Mouse (Mus musculus) erythroid progenitor cell, adult 5-6 weeks (primary cell): ENCODE data around the gene Prr19. TPM values are rescaled to one million over a fixed set of nuclear protein-coding genes. Genes with fewer than 3 reads are reported as not detected.
A peak's percentile ranks its signal among the peaks of the same experiment; 100 is the strongest.

Source experiments
- ATAC-seq: replicated peaks from 2 replicates; pipeline ENCODE4 v1.8.0; 2016; ENCODE audit warnings: moderate number of reproducible peaks, mild to moderate bottlenecking, moderate TSS enrichment, inconsistent platforms; ENCODE audit not compliant: poor library complexity, low FRiP score, severe bottlenecking
- total RNA-seq, 2 experiments: library from RNA; stranded (forward) in 1 of 2; stranded (reverse) in 1 of 2; fragments of 150-400 nt in 1 of 2; fragments of 186-747, 209-891 nt in 1 of 2; gene quantifications; 2 replicates each; pipeline versions ENCODE4 v1.2.3 to v1.2.4; 2015 to 2017; ENCODE audit warnings: low replicate concordance in 2 of 2

The Prr19 gene
- total RNA-seq, 2 experiments from 2014 or later = not detected

DNA sequence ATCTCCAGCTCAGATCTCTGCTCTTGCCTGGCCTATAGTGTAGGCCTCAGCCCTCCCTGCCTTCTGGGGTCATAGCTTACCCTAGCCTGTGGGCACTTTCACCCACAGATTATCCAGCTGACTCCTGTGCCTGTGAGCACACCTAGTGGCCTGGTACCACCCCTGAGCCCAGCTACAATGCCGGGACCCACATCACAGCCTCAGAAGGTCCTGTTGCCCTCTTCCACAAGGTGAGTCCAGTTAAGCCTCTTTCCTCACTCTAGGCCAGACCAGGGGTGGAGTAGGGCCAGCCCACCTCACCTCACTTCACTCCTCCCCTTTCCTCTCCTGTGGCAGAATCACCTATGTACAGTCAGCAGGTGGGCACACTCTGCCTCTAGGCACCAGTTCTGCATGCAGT lies 10.7 kb upstream of the Prr19 start:
- ATAC-seq = no peak

- ATAC-seq = no peak
Observed at GRCm38 (mm10) chr7:25290911-25291310, 10.3 kb upstream of the Prr19 start.

- no peak for ATAC-seq
Observed at GRCm38 (mm10) chr7:25292107-25292506, 9.1 kb upstream of the Prr19 start.

DNA sequence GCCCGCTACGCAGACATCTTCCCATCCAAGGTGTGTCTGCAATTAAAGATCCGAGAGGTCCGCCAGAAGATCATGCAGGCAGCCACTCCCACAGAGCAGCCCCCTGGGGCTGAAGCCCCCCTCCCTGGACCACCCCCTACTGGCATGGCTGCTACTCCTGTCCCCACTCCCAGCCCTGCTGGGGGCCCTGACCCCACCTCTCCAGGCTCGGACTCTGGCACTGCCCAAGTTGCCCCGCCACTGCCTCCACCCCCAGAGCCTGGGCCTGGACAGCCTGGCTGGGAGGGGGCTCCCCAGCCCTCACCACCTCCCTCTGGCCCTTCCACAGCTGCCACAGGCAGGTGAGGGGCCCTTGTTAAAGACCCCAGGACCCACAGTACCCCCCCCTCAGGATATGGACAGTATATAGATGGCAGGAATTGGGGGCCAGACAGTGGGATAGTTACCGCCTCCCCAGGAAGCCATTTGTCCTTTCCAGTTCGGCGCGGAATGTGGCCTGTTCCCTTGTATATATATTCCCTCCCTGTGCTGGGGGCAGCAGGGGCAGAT lies 7.9 kb upstream of the Prr19 start:
- no peak for ATAC-seq

DNA sequence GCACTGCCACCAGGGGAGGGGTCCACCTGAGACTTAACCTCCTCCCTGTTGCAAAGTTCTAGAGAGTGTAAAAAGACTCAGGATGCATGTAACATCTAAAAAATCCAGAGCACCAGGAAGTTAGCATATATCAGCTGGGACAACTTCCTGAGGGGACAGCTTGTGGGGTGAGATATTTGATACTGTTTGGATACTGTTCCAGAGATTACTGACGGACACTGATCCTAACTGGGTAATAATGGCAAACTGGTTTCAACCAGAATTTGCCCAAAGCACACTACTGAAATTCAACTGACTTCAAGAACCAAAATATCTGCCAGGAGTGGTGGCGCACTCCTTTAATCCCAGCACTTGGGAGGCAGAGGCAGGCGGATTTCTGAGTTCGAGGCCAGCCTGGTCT lies 6.7 kb upstream of the Prr19 start:
- no peak for ATAC-seq

DNA sequence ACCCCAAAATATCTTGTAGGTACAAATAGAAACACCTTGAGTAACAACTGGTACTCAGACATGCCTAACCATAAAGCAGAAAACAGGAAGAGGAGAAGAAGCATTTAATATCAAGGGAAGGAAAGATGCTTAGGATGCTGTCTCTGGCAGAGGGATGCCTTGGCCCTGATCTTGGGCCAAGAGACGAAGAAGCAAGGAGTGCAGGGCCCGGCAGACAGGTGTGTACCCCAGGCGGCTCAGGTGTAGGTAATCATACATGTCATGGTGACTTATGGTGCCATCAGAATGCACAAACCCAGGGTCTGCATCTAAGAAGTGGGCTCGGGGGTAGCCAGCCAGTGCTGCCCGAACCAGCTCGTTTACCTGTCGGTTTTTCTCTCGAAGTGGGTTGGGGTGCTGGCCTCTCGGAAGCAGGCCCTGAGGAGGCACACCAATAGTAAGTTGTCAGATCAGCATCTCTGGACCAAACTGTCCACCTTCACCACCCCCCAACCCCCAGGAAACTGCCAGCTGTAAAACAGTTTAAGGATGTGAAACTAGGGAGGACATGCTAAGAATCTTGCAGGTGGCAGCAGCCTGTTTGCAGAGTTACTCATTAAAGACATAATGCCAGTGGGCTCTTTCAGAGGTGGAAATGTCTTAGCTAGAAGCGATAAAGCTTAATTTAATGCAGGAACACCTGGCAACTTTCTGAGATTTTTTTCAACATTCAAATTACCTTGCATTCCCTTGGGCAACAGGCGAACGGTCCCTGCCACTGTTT lies 6.1 kb upstream of the Prr19 start:
- no peak for ATAC-seq

DNA sequence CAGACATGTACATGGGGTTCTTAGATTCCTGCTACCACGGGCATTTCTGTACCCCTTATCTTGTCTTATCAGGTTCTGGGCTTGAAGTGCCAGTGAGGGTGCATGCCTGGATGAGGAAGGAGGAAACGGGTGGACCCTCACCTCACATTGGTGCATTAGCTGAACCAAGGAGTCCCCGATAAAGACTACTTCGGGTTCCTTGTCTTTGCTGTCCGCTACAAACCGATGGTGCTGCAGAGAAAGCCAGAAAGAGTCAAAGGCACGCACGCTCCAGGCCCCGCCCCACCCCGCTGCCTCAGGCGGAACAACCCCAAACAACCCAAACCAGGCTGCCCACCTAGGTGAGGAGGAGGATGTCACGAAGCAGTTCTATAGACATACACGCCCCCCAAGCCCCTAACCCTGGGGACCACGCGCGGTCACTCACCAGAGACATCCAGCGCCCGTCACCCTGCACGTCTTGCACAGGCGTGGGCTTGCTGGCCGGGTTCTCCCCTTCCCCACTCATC lies 4.2 kb upstream of the Prr19 start:
- ATAC-seq = no peak

GRCm38 (mm10) chr7:25297454-25298325 lies 3.5 kb upstream of the Prr19 start, which contains the start of gene Pafah1b3:
Gene Pafah1b3, minus strand, starts transcription at chr7:25297986.
- ATAC-seq = peak; percentile 46; the same call in 1 of the 2 replicates

DNA sequence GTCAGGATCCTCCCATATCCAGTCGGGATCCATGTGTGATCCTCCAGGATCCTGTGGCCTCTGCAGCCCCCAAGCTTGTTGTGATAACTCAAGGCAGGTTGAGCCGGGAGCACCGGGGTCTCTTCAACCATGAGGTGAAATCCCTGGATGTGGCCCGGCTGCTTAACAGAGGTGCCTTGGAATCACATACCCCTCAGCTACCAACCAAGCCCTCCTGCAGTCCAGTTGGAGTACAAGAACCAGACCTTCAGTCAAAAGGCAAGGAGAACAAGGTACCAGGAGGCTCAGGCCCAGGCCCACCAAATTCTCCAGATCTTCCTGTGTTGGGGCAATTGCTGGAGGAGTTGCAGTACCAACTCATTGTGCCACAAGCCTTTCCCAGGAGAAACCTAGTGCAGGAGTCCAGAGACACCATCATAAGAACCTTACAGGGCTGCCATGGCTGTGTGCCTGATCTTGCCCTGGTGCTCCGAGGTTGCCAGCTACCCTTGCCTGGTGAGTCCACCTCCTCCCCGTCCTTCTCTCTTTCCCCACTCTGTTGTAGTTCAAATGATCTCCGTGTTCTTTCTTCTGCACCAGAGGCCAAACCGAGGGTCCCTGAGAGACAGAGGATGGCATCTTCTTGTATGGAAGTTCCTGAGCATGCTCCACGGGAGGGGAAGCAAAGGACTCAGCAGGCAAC lies 1.9 kb downstream of the Prr19 start:
- ATAC-seq = no peak

DNA sequence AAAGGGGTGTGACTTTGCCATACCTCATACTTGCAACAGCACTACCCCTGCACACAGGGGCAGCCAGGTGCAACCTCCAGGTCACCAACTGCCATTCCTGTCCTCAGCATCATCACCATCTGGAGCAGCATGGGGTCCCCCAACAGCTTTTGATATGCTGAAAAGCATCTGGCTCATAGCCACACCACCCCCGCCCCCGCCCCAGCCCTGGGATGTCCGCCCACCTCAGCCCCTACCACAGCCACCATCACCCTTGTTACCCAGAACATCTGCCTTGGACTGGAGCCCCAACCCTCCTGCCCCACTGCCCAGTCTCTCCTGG lies 2.4 kb downstream of the Prr19 start:
- ATAC-seq = no peak

DNA sequence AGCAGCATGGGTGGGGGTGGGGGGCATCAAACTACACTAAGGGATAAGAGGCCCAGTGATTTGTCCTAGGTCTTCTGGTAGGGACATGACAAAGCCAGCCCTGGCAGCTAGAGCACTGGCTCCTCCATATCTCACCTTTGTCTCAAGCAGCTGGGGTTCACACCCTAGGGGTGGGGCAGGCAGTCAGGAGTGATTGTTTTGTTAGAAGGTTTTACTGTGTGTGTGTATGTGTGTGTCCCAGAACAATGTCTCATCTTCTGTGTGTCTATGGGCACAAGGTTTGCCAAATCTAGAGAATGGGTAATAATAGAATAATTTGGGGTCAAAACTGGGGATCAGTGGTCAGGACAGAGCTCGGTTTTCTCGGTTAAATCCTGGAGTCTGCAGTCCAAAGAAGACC lies 4.3 kb downstream of the Prr19 start:
- no peak for ATAC-seq

GRCm38 (mm10) chr7:25305956-25306613 lies 4.9 kb downstream of the Prr19 start, which contains the start of gene Tmem145:
Gene Tmem145, plus strand, starts transcription at chr7:25306106.
- ATAC-seq = no peak

GRCm38 (mm10) chr7:25306614-25306996 lies 5.4 kb downstream of the Prr19 start:
- ATAC-seq = no peak

DNA sequence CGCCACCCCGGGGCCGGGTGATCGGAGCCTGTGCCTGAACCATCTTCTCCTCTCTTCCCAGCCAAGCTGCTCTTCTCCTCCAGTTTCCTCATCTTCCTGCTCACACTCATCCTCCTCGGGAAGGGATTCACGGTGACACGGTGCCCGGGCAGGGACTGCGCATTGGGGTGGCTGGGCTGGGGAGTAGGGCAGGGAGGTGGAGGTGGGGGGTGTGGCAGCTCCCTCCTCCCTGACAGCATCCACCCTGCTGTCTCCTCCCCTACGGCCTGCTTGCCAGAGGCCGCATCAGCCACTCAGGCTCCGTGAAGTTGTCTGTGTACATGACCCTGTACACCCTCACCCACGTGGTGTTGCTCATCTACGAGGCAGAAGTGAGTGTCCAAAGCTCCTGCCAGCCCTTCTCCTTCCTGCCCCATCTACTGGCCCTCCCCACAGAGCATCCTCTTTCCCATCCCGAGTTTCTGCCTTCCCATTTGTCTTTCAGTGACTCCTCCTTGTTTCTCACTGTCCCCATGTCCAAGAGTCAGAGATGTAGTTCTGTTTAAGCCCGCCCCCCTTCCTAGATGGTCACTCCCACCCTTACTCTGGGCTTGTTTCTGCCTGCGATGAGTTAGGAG lies 7.6 kb downstream of the Prr19 start:
- no peak for ATAC-seq

- no peak for ATAC-seq
Observed at GRCm38 (mm10) chr7:25309425-25309824, 8.2 kb downstream of the Prr19 start.

- no peak for ATAC-seq
Observed at GRCm38 (mm10) chr7:25311193-25311592, 10.0 kb downstream of the Prr19 start.

DNA sequence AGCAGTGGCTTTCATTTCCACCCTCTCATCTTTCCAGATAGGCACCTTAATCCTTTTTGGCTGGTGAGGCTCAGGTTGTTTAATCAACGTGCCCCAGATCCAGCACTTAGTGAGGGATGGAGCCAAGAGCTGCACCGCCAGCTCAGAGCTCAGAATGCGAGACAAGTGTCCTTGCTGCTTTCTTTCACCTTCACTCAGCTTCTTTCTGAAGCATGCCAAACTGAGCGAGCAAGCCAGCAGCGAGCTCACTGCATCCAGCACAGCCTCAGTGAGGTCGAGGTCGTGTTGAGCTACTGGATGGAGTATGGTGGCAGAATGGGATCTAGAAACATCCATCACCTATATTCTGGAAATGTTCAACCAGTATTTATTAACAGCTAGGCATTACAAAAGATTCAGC lies 12.1 kb downstream of the Prr19 start:
- ATAC-seq = no peak

DNA sequence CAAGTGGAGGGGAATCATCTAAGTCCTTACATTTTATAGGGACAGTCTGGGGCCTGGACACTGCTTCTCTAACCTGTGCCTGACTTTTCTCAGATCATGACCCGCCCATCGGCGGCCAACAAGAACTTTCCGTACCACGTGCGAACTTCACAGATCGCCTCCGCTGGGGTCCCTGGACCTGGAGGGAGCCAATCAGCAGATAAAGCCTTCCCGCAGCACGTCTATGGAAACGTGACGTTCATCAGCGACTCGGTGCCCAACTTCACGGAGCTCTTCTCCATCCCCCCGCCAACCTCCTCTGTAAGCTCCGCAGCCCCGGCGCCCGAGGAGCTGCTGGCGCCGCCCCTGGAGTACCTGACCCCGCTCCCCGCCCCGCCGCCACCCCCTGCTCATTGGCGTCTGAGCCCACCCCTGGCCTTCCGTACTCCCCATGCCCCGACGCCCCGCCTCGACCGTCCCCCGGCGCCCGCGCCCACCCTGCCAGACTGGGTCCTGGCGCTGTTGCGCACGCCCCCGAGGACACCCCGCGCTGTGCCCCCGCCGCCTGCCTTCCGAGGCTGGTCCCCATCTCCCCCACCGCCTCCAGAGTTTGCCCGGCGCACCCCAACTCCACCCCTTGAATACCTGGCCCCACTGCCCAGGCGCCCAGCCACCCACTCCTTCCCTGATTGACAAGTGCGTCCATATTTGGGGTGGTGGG lies 13.5 kb downstream of the Prr19 start:
- ATAC-seq = no peak
